Comparison of ENCODE assay signal across 10 mouse cellular contexts in genomic region chr11:50720856-50721550, GRCm38 (mm10).
A peak's percentile ranks its signal among the peaks of the same experiment; 100 is the strongest.
DNase-seq lines count a peak whose midpoint lies in the region; ATAC-seq and TF ChIP-seq lines count a peak whose summit lies in the region.
"Had no signal": no experiment of that assay in that cellular context is flagged by ENCODE, and none has a peak within 500 bp of the region (broad histone marks: within the 10 kb centered on the region; RNA-seq: fewer than 3 reads in every experiment).

No protein-coding gene starts in this region.

- TF ChIP-seq POLR2A in CH12.LX (IDR thresholded peaks at IDR 0.05; ENCODE audit: low read depth, low read length), result no peak

- no peaks in the 10 kb centered on the region for H3K36me3 ChIP-seq in CH12.LX (replicated peaks in 1 of 2; ENCODE audit: control insufficient read depth in 1 of 2, insufficient read depth in 1 of 2, low read length in 1 of 2)
- H3K36me3 ChIP-seq: forebrain, embryonic 12.5 days; hindbrain, embryonic 15.5 days had no signal

- no peaks in the 10 kb centered on the region for H3K4me1 ChIP-seq in CH12.LX (ENCODE audit: control insufficient read depth in 1 of 2, insufficient read depth in 2 of 2)

- intact Hi-C loops in gastrocnemius, adult 2 months (cut with DNase I), result no loop called here

- dilution Hi-C loops in CH12.LX (cut with MboI; ENCODE audit: extremely low pct_ligation_motif_present, extremely low pct_unique_long_range_greater_than_20kb, low sequenced_read_pairs), result no loop called here

- peaks cover 4% of the 10 kb centered on the region for H3K9me3 ChIP-seq in CH12.LX (replicated peaks; ENCODE audit: low read length)
- H3K9me3 ChIP-seq: forebrain, embryonic 12.5 days; hindbrain, embryonic 15.5 days had no signal

- DNase-seq in gastrocnemius, adult 2 months, result peak; percentile 67
- no peak for DNase-seq in gastrocnemius, adult 18-20 months (ENCODE audit: low spot score)
- DNase-seq in layer of hippocampus, adult 2 months (ENCODE audit: low spot score in 2 of 2), result no peak
- DNase-seq in layer of hippocampus, postnatal 25 days (ENCODE audit: extremely low spot score in 1 of 2, low spot score in 1 of 2), result no peak
- no peak for DNase-seq in CH12.LX (ENCODE audit: extremely low read depth)
- DNase-seq in forelimb bud, embryonic 11.5 days (ENCODE audit: low read depth, low spot score), result peak; percentile 24

- H3K27me3 ChIP-seq in CH12.LX (replicated peaks), result peaks cover 90% of the 10 kb centered on the region
- H3K27me3 ChIP-seq: forebrain, embryonic 12.5 days; hindbrain, embryonic 15.5 days had no signal

- TF ChIP-seq RAD21 in CH12.LX (IDR thresholded peaks at IDR 0.05; ENCODE audit: low read depth, low read length), result no peak

- H3K79me2 ChIP-seq in CH12.LX (replicated peaks; ENCODE audit: control insufficient read depth, extremely low read depth, insufficient read depth, poor library complexity, severe bottlenecking), result no peaks in the 10 kb centered on the region

- no peak overlapping the region; the same call in 1 of the 2 replicates for H3K4me3 ChIP-seq in gastrocnemius, adult 2 months
- no peak overlapping the region for H3K4me3 ChIP-seq in layer of hippocampus, adult 2 months
- H3K4me3 ChIP-seq in CH12.LX (replicated peaks in 1 of 3; ENCODE audit: low read depth in 2 of 3, low read length in 2 of 3, poor library complexity in 1 of 3), result no peak overlapping the region
- H3K4me3 ChIP-seq: forebrain, embryonic 12.5 days; hindbrain, embryonic 15.5 days had no signal

- peak; percentile 14; the same call in 1 of the 2 replicates for TF ChIP-seq CTCF in gastrocnemius, adult 2 months (IDR thresholded peaks at IDR 0.05)
- peak; percentile 40 for TF ChIP-seq CTCF in layer of hippocampus, adult 2 months (conservative IDR thresholded peaks at IDR 0.05)
- peak in 1 of 2 experiments; percentile 33; a peak in 2 of 4 replicates for TF ChIP-seq CTCF in CH12.LX (conservative IDR thresholded peaks at IDR 0.05 in 1 of 2, IDR thresholded peaks at IDR 0.05 in 1 of 2; ENCODE audit: low read depth in 2 of 2, low read length in 2 of 2)

- peak overlapping the region; percentile 88 for H3K27ac ChIP-seq in gastrocnemius, adult 2 months
- no peak overlapping the region for H3K27ac ChIP-seq in layer of hippocampus, adult 2 months
- H3K27ac ChIP-seq in CH12.LX (ENCODE audit: insufficient read depth, low read depth), result no peak overlapping the region
- H3K27ac ChIP-seq: forebrain, embryonic 12.5 days; hindbrain, embryonic 15.5 days had no signal

- no peak for TF ChIP-seq EP300 in CH12.LX (IDR thresholded peaks at IDR 0.05; ENCODE audit: low read length)

- no peak for ATAC-seq in megakaryocyte, adult 5-6 weeks (ENCODE audit: poor library complexity, severe bottlenecking)
- ATAC-seq in erythroblast, adult 5-6 weeks (replicated peaks; ENCODE audit: low FRiP score, poor library complexity, severe bottlenecking), result no peak

- in situ Hi-C loops in CH12.LX (cut with MboI; ENCODE audit: low pct_ligation_motif_present, low pct_unique_long_range_greater_than_20kb, low sequenced_read_pairs), result no loop called here

- no peak overlapping the region for H3K9ac ChIP-seq in CH12.LX (ENCODE audit: insufficient read depth, low read depth)
- H3K9ac ChIP-seq: forebrain, embryonic 12.5 days; hindbrain, embryonic 15.5 days had no signal

- H3K4me2 ChIP-seq in CH12.LX (ENCODE audit: insufficient read depth, low read depth, poor library complexity, severe bottlenecking), result no peak overlapping the region
- H3K4me2 ChIP-seq: forebrain, embryonic 12.5 days; hindbrain, embryonic 15.5 days had no signal

TF ChIP-seq in CH12.LX, 34 proteins besides CTCF, POLR2A, EP300 and RAD21:
- TF ChIP-seq MAFK (IDR thresholded peaks at IDR 0.05; ENCODE audit: insufficient replicate concordance, low read length) (no peak), CHD2 (IDR thresholded peaks at IDR 0.05; ENCODE audit: low read length) (no peak), BHLHE40 (IDR thresholded peaks at IDR 0.05; ENCODE audit: low read depth, low read length) (no peak), POLR2AphosphoS2 (IDR thresholded peaks at IDR 0.05; ENCODE audit: low read depth, low read length) (no peak), JUND (conservative IDR thresholded peaks at IDR 0.05; ENCODE audit: low read depth, low read length) (no peak), SMC3 (IDR thresholded peaks at IDR 0.05; ENCODE audit: low read depth, low read length) (peak; percentile 15; the same call in 1 of the 2 replicates)
TF ChIP-seq in CH12.LX: peak in this region for 1.

Comparison
In these comparisons a context has a peak if more than half of its experiments do, and no peak if none do; other contexts are left out.
1. DNase-seq: peak in gastrocnemius, adult 2 months (single experiment) and forelimb bud, embryonic 11.5 days (single experiment); none in gastrocnemius, adult 18-20 months (single experiment), layer of hippocampus, adult 2 months (0 of 2), layer of hippocampus, postnatal 25 days (0 of 2) and CH12.LX (single experiment).